Mouse (Mus musculus): ENCODE data around the gene Dnajb1.

Dnajb1 gene

GRCm38 (mm10) chr8:83656043-83656442 is 48.0 kb downstream of the Dnajb1 start:
- no peak for DNase-seq (ENCODE audit: low read depth)

- no peak for DNase-seq (ENCODE audit: low read depth)
Measured at GRCm38 (mm10) chr8:83656484-83657246, 48.7 kb downstream of the Dnajb1 start.

- no peak for DNase-seq (ENCODE audit: low read depth)
Measured at GRCm38 (mm10) chr8:83660545-83660944, 52.6 kb downstream of the Dnajb1 start.

- no peak for DNase-seq (ENCODE audit: low read depth)
Measured at GRCm38 (mm10) chr8:83660995-83661680, 53.1 kb downstream of the Dnajb1 start.
